Comparison of ENCODE assay signal across 14 mouse cellular contexts in genomic region chr19:47903679-47904078, GRCm38 (mm10). TPM values are rescaled to one million over a fixed set of nuclear protein-coding genes. Genes with fewer than 3 reads are reported as not detected.
A peak's percentile ranks its signal among the peaks of the same experiment; 100 is the strongest.
DNase-seq lines count a peak whose midpoint lies in the region; ATAC-seq and TF ChIP-seq lines count a peak whose summit lies in the region.
"Had no signal": no experiment of that assay in that cellular context is flagged by ENCODE, and none has a peak within 500 bp of the region (broad histone marks: within the 10 kb centered on the region; RNA-seq: fewer than 3 reads in every experiment).

No protein-coding gene starts in this region.

- H3K27ac ChIP-seq in heart, postnatal 0 days (ENCODE audit: low read depth): peak overlapping the region; percentile 73; the same call in 1 of the 2 replicates
- H3K27ac ChIP-seq in forebrain, embryonic 12.5 days: no peak overlapping the region
- no peak overlapping the region for H3K27ac ChIP-seq in hindbrain, embryonic 14.5 days

- no peak overlapping the region for H3K4me2 ChIP-seq in heart, postnatal 0 days (ENCODE audit: low read depth, low read length)
- H3K4me2 ChIP-seq in forebrain, embryonic 12.5 days: no peak overlapping the region
- H3K4me2 ChIP-seq in hindbrain, embryonic 14.5 days (replicated peaks): no peak overlapping the region

- WGBS in heart, postnatal 0 days: 77% methylated on average over 4 of the region's 4 CpGs
- WGBS in forebrain, embryonic 12.5 days: 48% methylated on average over 4 of the region's 4 CpGs
- 58% methylated on average over 4 of the region's 4 CpGs for WGBS in hindbrain, embryonic 14.5 days

- no peaks in the 10 kb centered on the region for H3K9me3 ChIP-seq in heart, postnatal 0 days (replicated peaks; ENCODE audit: control insufficient read depth, low read length)
- no peaks in the 10 kb centered on the region for H3K9me3 ChIP-seq in forebrain, embryonic 12.5 days
- no peaks in the 10 kb centered on the region for H3K9me3 ChIP-seq in hindbrain, embryonic 14.5 days (ENCODE audit: control insufficient read depth, low read length)

- no peak overlapping the region for H3K9ac ChIP-seq in heart, postnatal 0 days (replicated peaks; ENCODE audit: low read depth, low read length)
- H3K9ac ChIP-seq in forebrain, embryonic 12.5 days: no peak overlapping the region
- H3K9ac ChIP-seq in hindbrain, embryonic 14.5 days: no peak overlapping the region

- no peak for TF ChIP-seq CTCF in heart, postnatal 0 days (IDR thresholded peaks at IDR 0.05; ENCODE audit: low read depth)

- H3K4me1 ChIP-seq in heart, postnatal 0 days (ENCODE audit: control insufficient read depth, insufficient read depth): peaks cover 36% of the 10 kb centered on the region
- peaks cover 18% of the 10 kb centered on the region for H3K4me1 ChIP-seq in forebrain, embryonic 12.5 days
- H3K4me1 ChIP-seq in hindbrain, embryonic 14.5 days (replicated peaks; ENCODE audit: control insufficient read depth, insufficient read depth, low read length): peaks cover 5% of the 10 kb centered on the region

- DNase-seq in heart, postnatal 0 days (ENCODE audit: low spot score): no peak
- DNase-seq in heart, postnatal 14 days: no peak
- DNase-seq in Muller cell, postnatal 12 days (ENCODE audit: inconsistent ontology term): peak; percentile 43
- DNase-seq in hindbrain, embryonic 14.5 days (ENCODE audit: low spot score): no peak
- DNase-seq in left cerebral cortex, postnatal 4 days: no peak
- DNase-seq in right cerebral cortex, adult 18-20 months: no peak
- DNase-seq: cerebellum, adult 11 months; gastrocnemius, postnatal 36 days; liver; lung, adult 2 months had no signal

- no peak for ATAC-seq in heart, postnatal 0 days (ENCODE audit: insufficient read depth, low read depth)
- peak; percentile 32; the same call in 1 of the 2 replicates for ATAC-seq in forebrain, embryonic 12.5 days (ENCODE audit: low FRiP score)
- ATAC-seq in hindbrain, embryonic 14.5 days (ENCODE audit: low FRiP score): peak; percentile 39; the same call in 1 of the 2 replicates

- no peak overlapping the region for H3K4me3 ChIP-seq in heart, postnatal 0 days (ENCODE audit: low read depth, low read length)
- H3K4me3 ChIP-seq in forebrain, embryonic 12.5 days (replicated peaks): no peak overlapping the region
- H3K4me3 ChIP-seq in hindbrain, embryonic 14.5 days (replicated peaks; ENCODE audit: low read length): no peak overlapping the region

- H3K27me3 ChIP-seq in heart, postnatal 0 days (ENCODE audit: control insufficient read depth, insufficient read depth, low read length): no peaks in the 10 kb centered on the region
- H3K27me3 ChIP-seq in forebrain, embryonic 12.5 days: no peaks in the 10 kb centered on the region
- no peaks in the 10 kb centered on the region for H3K27me3 ChIP-seq in hindbrain, embryonic 14.5 days (ENCODE audit: control insufficient read depth, insufficient read depth, low read length)

- peaks cover 20% of the 10 kb centered on the region for H3K36me3 ChIP-seq in heart, postnatal 0 days (replicated peaks; ENCODE audit: control insufficient read depth, insufficient read depth, low read length)
- no peaks in the 10 kb centered on the region; the same call in 1 of the 2 replicates for H3K36me3 ChIP-seq in forebrain, embryonic 12.5 days (replicated peaks)
- no peaks in the 10 kb centered on the region for H3K36me3 ChIP-seq in hindbrain, embryonic 14.5 days (replicated peaks; ENCODE audit: control insufficient read depth, insufficient read depth)

- TF ChIP-seq EP300 in heart, postnatal 0 days (IDR thresholded peaks at IDR 0.05; ENCODE audit: low read depth): no peak

- intact Hi-C loops in heart, postnatal 14 days (cut with DNase I): no loop called here
- intact Hi-C loops in left cerebral cortex, postnatal 4 days (cut with DNase I): no loop called here

RNA-seq across cellular contexts. Expression of gene Cfap43, which starts 15.4 kb away (rescaled TPM):
- total RNA-seq in heart, postnatal 0 days (2014; rRNA removed; ENCODE audit: low replicate concordance): 0.08 TPM in 1 of 2 replicates, not detected in the other
- 0.15 and 0.43 TPM in 2 replicates for polyA plus RNA-seq in heart, postnatal 0 days (2015; fragmentation: Nextera tagmentation; extraction: Ambion mirVana)
- under 1 TPM in 1 of 2 experiments, not detected in 1; 0.81 TPM for total RNA-seq in heart, postnatal 14 days (2021)
- 0.22 and 0.37 TPM in 2 replicates for polyA plus RNA-seq in forebrain, embryonic 12.5 days (2016; fragmentation: Nextera tagmentation; extraction: Ambion mirVana)
- 2.3 and 4.2 TPM in 2 replicates for polyA plus RNA-seq in hindbrain, embryonic 14.5 days (2014; fragmentation: Nextera tagmentation; extraction: Ambion mirVana)
- 1 to 10 TPM; 1.2 to 1.7 TPM for total RNA-seq in left cerebral cortex, postnatal 4 days (2021)
- total RNA-seq: common myeloid progenitor, adult 5-6 weeks; gastrocnemius, postnatal 36 days; megakaryocyte progenitor cell, adult 5-6 weeks had no signal

RNA-seq across cellular contexts. Expression of gene Itprip, which starts 15.4 kb away (rescaled TPM):
- total RNA-seq in heart, postnatal 0 days (2014; rRNA removed; ENCODE audit: low replicate concordance): 27.2 and 30.1 TPM in 2 replicates
- polyA plus RNA-seq in heart, postnatal 0 days (2015; fragmentation: Nextera tagmentation; extraction: Ambion mirVana): 9.5 and 10.5 TPM in 2 replicates
- 1 to 10 TPM; 8.0 to 8.1 TPM for total RNA-seq in heart, postnatal 14 days (2021)
- polyA plus RNA-seq in forebrain, embryonic 12.5 days (2016; fragmentation: Nextera tagmentation; extraction: Ambion mirVana): 17.9 and 19.8 TPM in 2 replicates
- 4.1 and 5.4 TPM in 2 replicates for polyA plus RNA-seq in hindbrain, embryonic 14.5 days (2014; fragmentation: Nextera tagmentation; extraction: Ambion mirVana)
- 1 to 10 TPM; 2.3 to 2.8 TPM for total RNA-seq in left cerebral cortex, postnatal 4 days (2021)

RNA-seq across cellular contexts. Expression of gene Cfap58, which starts 33.8 kb away (rescaled TPM):
- not detected in 2 replicates for total RNA-seq in heart, postnatal 0 days (2014; rRNA removed; ENCODE audit: low replicate concordance)
- 0.04 and 0.18 TPM in 2 replicates for polyA plus RNA-seq in heart, postnatal 0 days (2015; fragmentation: Nextera tagmentation; extraction: Ambion mirVana)
- total RNA-seq in heart, postnatal 14 days (2021): 1 to 10 TPM; 1.3 to 2.1 TPM
- polyA plus RNA-seq in forebrain, embryonic 12.5 days (2016; fragmentation: Nextera tagmentation; extraction: Ambion mirVana): 0.09 and 0.10 TPM in 2 replicates
- 0.46 and 1.1 TPM in 2 replicates for polyA plus RNA-seq in hindbrain, embryonic 14.5 days (2014; fragmentation: Nextera tagmentation; extraction: Ambion mirVana)
- total RNA-seq in left cerebral cortex, postnatal 4 days (2021): under 1 TPM; 0.36 to 0.77 TPM
- total RNA-seq: common myeloid progenitor, adult 5-6 weeks; gastrocnemius, postnatal 36 days; megakaryocyte progenitor cell, adult 5-6 weeks had no signal
- polyA plus RNA-seq: stomach, embryonic 14.5 days had no signal

RNA-seq across cellular contexts. Expression of gene Gsto2, which starts 38.3 kb away (rescaled TPM):
- total RNA-seq in heart, postnatal 0 days (2014; rRNA removed; ENCODE audit: low replicate concordance): 11.4 TPM in 1 of 2 replicates, not detected in the other
- 1.7 and 2.1 TPM in 2 replicates for polyA plus RNA-seq in heart, postnatal 0 days (2015; fragmentation: Nextera tagmentation; extraction: Ambion mirVana)
- 1 to 10 TPM; 1.6 to 1.7 TPM for total RNA-seq in heart, postnatal 14 days (2021)
- polyA plus RNA-seq in forebrain, embryonic 12.5 days (2016; fragmentation: Nextera tagmentation; extraction: Ambion mirVana): 0.95 and 1.3 TPM in 2 replicates
- polyA plus RNA-seq in hindbrain, embryonic 14.5 days (2014; fragmentation: Nextera tagmentation; extraction: Ambion mirVana): 1.2 and 1.3 TPM in 2 replicates
- total RNA-seq in left cerebral cortex, postnatal 4 days (2021): under 1 TPM; 0.78 to 0.93 TPM
- total RNA-seq: common myeloid progenitor, adult 5-6 weeks had no signal

RNA-seq across cellular contexts. Expression of gene Gsto1, which starts 48.9 kb away (rescaled TPM):
- 136 and 146 TPM in 2 replicates for total RNA-seq in heart, postnatal 0 days (2014; rRNA removed; ENCODE audit: low replicate concordance)
- polyA plus RNA-seq in heart, postnatal 0 days (2015; fragmentation: Nextera tagmentation; extraction: Ambion mirVana): 127 and 140 TPM in 2 replicates
- 100 to 1,000 TPM; 133 to 134 TPM for total RNA-seq in heart, postnatal 14 days (2021)
- polyA plus RNA-seq in forebrain, embryonic 12.5 days (2016; fragmentation: Nextera tagmentation; extraction: Ambion mirVana): 61.8 and 62.7 TPM in 2 replicates
- polyA plus RNA-seq in hindbrain, embryonic 14.5 days (2014; fragmentation: Nextera tagmentation; extraction: Ambion mirVana): 127 and 135 TPM in 2 replicates
- 10 to 100 TPM; 88.3 to 91.0 TPM for total RNA-seq in left cerebral cortex, postnatal 4 days (2021)
